Mouse (Mus musculus): Measurements from ENCODE around the gene Mat2b. TPM values are rescaled to one million over a fixed set of nuclear protein-coding genes. Genes with fewer than 3 reads are reported as not detected.

Gene Mat2b
- total and polyA plus RNA-seq, 3 experiments, result 97.6 to 188 (median 105) TPM

DNA sequence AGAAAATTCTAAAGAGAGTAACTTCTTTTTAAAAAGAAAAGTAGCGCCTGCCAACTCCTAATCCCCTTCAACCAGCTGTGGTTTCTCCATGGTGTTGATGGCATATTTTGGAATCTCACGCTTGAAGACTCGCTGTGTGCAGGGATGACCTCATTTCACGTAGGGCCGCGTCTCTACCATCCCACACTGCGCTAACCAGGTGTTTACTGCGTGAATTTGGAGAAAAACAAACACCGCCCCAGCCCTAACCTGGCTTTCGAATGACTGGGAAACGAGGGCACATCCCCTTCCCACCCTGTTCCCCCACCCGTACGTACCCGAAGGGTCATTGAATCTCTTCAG, 38.0 kb upstream of the Mat2b start:
- Histone ChIP-seq H3K9ac (ENCODE audit: control insufficient read depth, low read depth, low read length, poor library complexity, severe bottlenecking) (peak overlapping the region; percentile 92), H3K4me1 (ENCODE audit: control insufficient read depth in 1 of 2, insufficient read depth in 2 of 2, low read length in 2 of 2) (peaks cover 2 to 13% of the 10 kb centered on the region in 2 experiments; a peak in 2 of 4 replicates), H3K36me3 (ENCODE audit: control insufficient read depth in 1 of 2, insufficient read depth in 2 of 2, low read length in 2 of 2) (peaks cover 33 to 34% of the 10 kb centered on the region in 2 experiments), H3K27ac (ENCODE audit: control insufficient read depth, low read depth, low read length) (peak overlapping the region; percentile 74), H3K79me2 (ENCODE audit: control insufficient read depth, insufficient read depth, low read length, poor library complexity) (peaks cover 47% of the 10 kb centered on the region), H3K9me3 (replicated peaks; ENCODE audit: insufficient read depth, low read length) (no peaks in the 10 kb centered on the region), H3K4me3 (ENCODE audit: control insufficient read depth in 1 of 2, insufficient read depth in 1 of 2, low read depth in 2 of 2, low read length in 2 of 2) (peak overlapping the region; percentile 85 to 97), H3K27me3 (ENCODE audit: control insufficient read depth in 1 of 2, insufficient read depth in 2 of 2, low read length in 2 of 2) (no peaks in the 10 kb centered on the region)
- TF ChIP-seq HCFC1 (IDR thresholded peaks at IDR 0.05; ENCODE audit: low read depth, low read length) (no peak), MXI1 (IDR thresholded peaks at IDR 0.05; ENCODE audit: low read depth, low read length) (0 out of 2 replicates have a peak, but pooled peaks have one; percentile 73), MAX (IDR thresholded peaks at IDR 0.05; ENCODE audit: low read length) (no peak), CHD1 (IDR thresholded peaks at IDR 0.05; ENCODE audit: low read depth, low read length) (peak; percentile 78; the same call in 1 of the 2 replicates), EP300 (IDR thresholded peaks at IDR 0.05; ENCODE audit: low read depth in 1 of 2, low read length in 2 of 2) (0 out of 4 replicates have a peak, but pooled peaks of 1 of the 2 experiments have one; percentile 11)
- DNase-seq (ENCODE audit: low read depth, low spot score), result no peak

GRCm38 (mm10) chr11:40718324-40718723, 23.3 kb upstream of the Mat2b start:
- TF ChIP-seq HCFC1 (IDR thresholded peaks at IDR 0.05; ENCODE audit: low read depth, low read length) (peak; percentile 58; the same call in 1 of the 2 replicates), CHD2 (IDR thresholded peaks at IDR 0.05; ENCODE audit: low read length) (no peak), GABPA (IDR thresholded peaks at IDR 0.05; ENCODE audit: low read depth, low read length) (no peak), POLR2AphosphoS5 (IDR thresholded peaks at IDR 0.05; ENCODE audit: borderline replicate concordance, low read depth, low read length) (no peak), GATA1 (IDR thresholded peaks at IDR 0.05; ENCODE audit: low read depth, low read length) (peak; percentile 72), BHLHE40 (IDR thresholded peaks at IDR 0.05; ENCODE audit: borderline replicate concordance, low read depth, low read length) (no peak), POLR2AphosphoS2 (IDR thresholded peaks at IDR 0.05; ENCODE audit: low read length) (no peak), RAD21 (IDR thresholded peaks at IDR 0.05; ENCODE audit: low read depth, low read length) (no peak), ZMIZ1 (IDR thresholded peaks at IDR 0.05; ENCODE audit: low read depth, low read length) (no peak), MAFK (IDR thresholded peaks at IDR 0.05; ENCODE audit: borderline replicate concordance, low read depth, low read length) (no peak), ZC3H11A (IDR thresholded peaks at IDR 0.05; ENCODE audit: low read depth, low read length) (no peak), POLR2A (IDR thresholded peaks at IDR 0.05; ENCODE audit: control insufficient read depth in 1 of 2, insufficient read depth in 1 of 2, low read depth in 1 of 2, low read length in 2 of 2, poor library complexity in 1 of 2) (no peak), MAZ (IDR thresholded peaks at IDR 0.05; ENCODE audit: low read depth, low read length) (no peak), RCOR1 (IDR thresholded peaks at IDR 0.05; ENCODE audit: low read depth, low read length) (peak; percentile 80), ELF1 (IDR thresholded peaks at IDR 0.05; ENCODE audit: low read depth, low read length) (no peak), SIN3A (IDR thresholded peaks at IDR 0.05; ENCODE audit: low read length) (no peak), USF2 (IDR thresholded peaks at IDR 0.05; ENCODE audit: borderline replicate concordance in 1 of 2, insufficient read depth in 1 of 2, low read depth in 1 of 2, low read length in 2 of 2) (no peak), UBTF (IDR thresholded peaks at IDR 0.05; ENCODE audit: borderline replicate concordance, insufficient read depth, low read depth, low read length) (no peak), E2F4 (IDR thresholded peaks at IDR 0.05; ENCODE audit: borderline replicate concordance, low read depth, low read length) (no peak)

More at GRCm38 (mm10) chr11:40718324-40718723, 23.3 kb upstream of the Mat2b start:
- Histone ChIP-seq H3K36me3 (ENCODE audit: control insufficient read depth in 1 of 2, insufficient read depth in 2 of 2, low read length in 2 of 2) (peaks cover 8 to 70% of the 10 kb centered on the region in 2 experiments), H3K27me3 (ENCODE audit: control insufficient read depth in 1 of 2, insufficient read depth in 2 of 2, low read length in 2 of 2) (no peaks in the 10 kb centered on the region), H3K27ac (ENCODE audit: control insufficient read depth, low read depth, low read length) (no peak overlapping the region), H3K4me3 (ENCODE audit: control insufficient read depth in 1 of 2, insufficient read depth in 1 of 2, low read depth in 2 of 2, low read length in 2 of 2) (no peak overlapping the region), H3K4me1 (ENCODE audit: control insufficient read depth in 1 of 2, insufficient read depth in 2 of 2, low read length in 2 of 2) (no peaks in the 10 kb centered on the region), H3K79me2 (ENCODE audit: control insufficient read depth, insufficient read depth, low read length, poor library complexity) (peaks cover 1% of the 10 kb centered on the region; the same call in 1 of the 2 replicates), H3K9ac (ENCODE audit: control insufficient read depth, low read depth, low read length, poor library complexity, severe bottlenecking) (no peak overlapping the region), H3K9me3 (replicated peaks; ENCODE audit: insufficient read depth, low read length) (no peaks in the 10 kb centered on the region)
- peak; percentile 64 for DNase-seq (ENCODE audit: low read depth, low spot score)

Measured in MEL (cell line).